10 mouse cellular contexts compared by ENCODE assay signal in the genomic region with DNA sequence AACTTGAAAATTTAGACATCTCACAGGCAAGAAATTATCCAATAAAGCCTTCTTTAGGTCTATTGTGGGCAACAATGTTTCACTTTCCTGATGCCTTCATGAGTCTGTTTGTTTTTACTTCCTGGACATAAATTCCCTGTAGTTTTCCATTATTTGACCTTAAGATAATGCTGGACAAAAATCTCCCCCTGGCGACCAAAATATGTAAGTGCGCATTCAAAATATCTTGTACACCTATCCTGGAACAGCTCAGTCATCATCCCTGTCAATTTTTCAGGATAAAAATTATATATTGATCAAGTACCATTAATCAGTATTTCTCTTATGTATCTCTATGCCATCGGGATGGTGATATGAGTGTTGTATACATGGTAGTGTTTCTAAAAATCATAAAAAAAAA. TPM values are rescaled to one million over a fixed set of nuclear protein-coding genes. Genes with fewer than 3 reads are reported as not detected.
A peak's percentile ranks its signal among the peaks of the same experiment; 100 is the strongest.
DNase-seq lines count a peak whose midpoint lies in the region; ATAC-seq and TF ChIP-seq lines count a peak whose summit lies in the region.
"Had no signal": no experiment of that assay in that cellular context is flagged by ENCODE, and none has a peak within 500 bp of the region (broad histone marks: within the 10 kb centered on the region; RNA-seq: fewer than 3 reads in every experiment).

No protein-coding gene starts in this region.

- in situ Hi-C loops in ES-E14 (cut with MboI; ENCODE audit: low sequenced_read_pairs in 2 of 2, unreplicated experiment in 2 of 2), result loop anchor here in 1 of 2 experiments (10.0 kb wide), 2 partner anchors 56 to 216 kb away; a partner anchor contains a TSS

- H3K27me3 ChIP-seq in embryonic facial prominence, embryonic 11.5 days (ENCODE audit: control insufficient read depth, insufficient read depth, low read length), result no peaks in the 10 kb centered on the region
- no peaks in the 10 kb centered on the region for H3K27me3 ChIP-seq in embryonic facial prominence, embryonic 10.5 days (replicated peaks; ENCODE audit: low read depth, poor library complexity, severe bottlenecking)
- H3K27me3 ChIP-seq: limb, embryonic 12.5 days had no signal

- H3K27ac ChIP-seq in embryonic facial prominence, embryonic 11.5 days (replicated peaks; ENCODE audit: low read depth, low read length), result no peak overlapping the region
- no peak overlapping the region for H3K27ac ChIP-seq in embryonic facial prominence, embryonic 10.5 days (replicated peaks)
- H3K27ac ChIP-seq in ES-E14 (ENCODE audit: insufficient read depth, low read depth, low read length, poor library complexity, severe bottlenecking), result no peak overlapping the region
- H3K27ac ChIP-seq: limb, embryonic 12.5 days had no signal

- H3K9ac ChIP-seq in embryonic facial prominence, embryonic 11.5 days (replicated peaks; ENCODE audit: low read length), result no peak overlapping the region
- no peak overlapping the region for H3K9ac ChIP-seq in ES-E14 (ENCODE audit: insufficient read depth, low read depth, low read length, poor library complexity, severe bottlenecking)
- H3K9ac ChIP-seq: limb, embryonic 12.5 days had no signal

- 24% methylated on average over 3 of the region's 3 CpGs for WGBS in embryonic facial prominence, embryonic 11.5 days
- WGBS in embryonic facial prominence, embryonic 10.5 days, result 27% methylated on average over 3 of the region's 3 CpGs

- no peaks in the 10 kb centered on the region for H3K36me3 ChIP-seq in embryonic facial prominence, embryonic 11.5 days (replicated peaks; ENCODE audit: control insufficient read depth, insufficient read depth, low read depth, low read length)
- H3K36me3 ChIP-seq in embryonic facial prominence, embryonic 10.5 days (replicated peaks), result no peaks in the 10 kb centered on the region
- H3K36me3 ChIP-seq in ES-E14 (ENCODE audit: control insufficient read depth, insufficient read depth, low read length, poor library complexity, severe bottlenecking), result no peaks in the 10 kb centered on the region
- H3K36me3 ChIP-seq: limb, embryonic 12.5 days had no signal

- no peaks in the 10 kb centered on the region for H3K9me3 ChIP-seq in embryonic facial prominence, embryonic 11.5 days (replicated peaks; ENCODE audit: control insufficient read depth, low read length)
- no peaks in the 10 kb centered on the region for H3K9me3 ChIP-seq in embryonic facial prominence, embryonic 10.5 days
- H3K9me3 ChIP-seq in ES-E14 (ENCODE audit: control insufficient read depth, insufficient read depth, low read depth, low read length), result no peaks in the 10 kb centered on the region
- H3K9me3 ChIP-seq: limb, embryonic 12.5 days had no signal

- no peaks in the 10 kb centered on the region for H3K4me1 ChIP-seq in embryonic facial prominence, embryonic 11.5 days (ENCODE audit: control insufficient read depth, insufficient read depth, low read length)
- H3K4me1 ChIP-seq in embryonic facial prominence, embryonic 10.5 days, result no peaks in the 10 kb centered on the region
- H3K4me1 ChIP-seq in ES-E14 (ENCODE audit: control insufficient read depth in 2 of 2, insufficient read depth in 2 of 2, low read length in 2 of 2, poor library complexity in 1 of 2), result peaks cover 7 to 11% of the 10 kb centered on the region in 2 experiments; a peak in 3 of 4 replicates
- H3K4me1 ChIP-seq: limb, embryonic 12.5 days had no signal

- intact Hi-C loops in left cerebral cortex, postnatal 4 days (cut with DNase I), result loop anchor here (10.0 kb wide), 1 partner anchor 216 kb away; a partner anchor contains a TSS

- no peak overlapping the region for H3K4me3 ChIP-seq in embryonic facial prominence, embryonic 11.5 days (ENCODE audit: low read depth, low read length)
- H3K4me3 ChIP-seq in embryonic facial prominence, embryonic 10.5 days, result no peak overlapping the region
- H3K4me3 ChIP-seq in ES-E14 (ENCODE audit: insufficient read depth in 1 of 2, low read depth in 1 of 2, low read length in 2 of 2, poor library complexity in 1 of 2, severe bottlenecking in 1 of 2), result no peak overlapping the region
- H3K4me3 ChIP-seq: limb, embryonic 12.5 days had no signal

- ATAC-seq in embryonic facial prominence, embryonic 11.5 days (replicated peaks; ENCODE audit: insufficient number of reproducible peaks, low FRiP score, low TSS enrichment, low read depth), result no peak
- ATAC-seq in common myeloid progenitor, adult 5-6 weeks (replicated peaks; ENCODE audit: low read depth, poor library complexity, severe bottlenecking), result peak; percentile 78

- DNase-seq in embryonic facial prominence, embryonic 11.5 days (ENCODE audit: low spot score), result peak; percentile 59
- DNase-seq in embryonic facial prominence, embryonic 10.5 days (ENCODE audit: low spot score), result no peak
- DNase-seq in left cerebral cortex, postnatal 4 days, result peak; percentile 5
- no peak for DNase-seq in left cerebral cortex, adult 11 months (ENCODE audit: low spot score)
- peak; percentile 22 for DNase-seq in ES-E14 (ENCODE audit: low read depth, low spot score)
- DNase-seq in thymus, postnatal 25 days, result no peak
- DNase-seq in urinary bladder, postnatal 4 days (ENCODE audit: low spot score in 2 of 2), result no peak

- H3K4me2 ChIP-seq in embryonic facial prominence, embryonic 11.5 days (ENCODE audit: low read depth, low read length), result no peak overlapping the region
- H3K4me2 ChIP-seq: limb, embryonic 12.5 days had no signal

TF ChIP-seq in ES-E14, 5 proteins besides CTCF, POLR2A, EP300 and RAD21:
- TF ChIP-seq MAFK (IDR thresholded peaks at IDR 0.05; ENCODE audit: insufficient read depth, low read depth, low read length) (no peak), ZC3H11A (IDR thresholded peaks at IDR 0.05; ENCODE audit: borderline replicate concordance, low read depth, low read length) (no peak), ZNF384 (IDR thresholded peaks at IDR 0.05; ENCODE audit: low read depth, low read length) (no peak), CHD2 (IDR thresholded peaks at IDR 0.05; ENCODE audit: low read depth, low read length) (no peak), HCFC1 (IDR thresholded peaks at IDR 0.05; ENCODE audit: borderline replicate concordance, insufficient read depth, low read length) (no peak)
TF ChIP-seq in ES-E14: peak in this region for 0.

RNA-seq across cellular contexts. Expression of a gene that starts 37.6 kb away (rescaled TPM):
- polyA plus RNA-seq in embryonic facial prominence, embryonic 11.5 days (2014; fragmentation: Nextera tagmentation; extraction: Ambion mirVana), result 0.13 TPM in 1 of 2 replicates, not detected in the other
- polyA plus RNA-seq in embryonic facial prominence, embryonic 10.5 days (2016; fragmentation: Nextera tagmentation; extraction: Ambion mirVana), result 0.10 and 0.15 TPM in 2 replicates
- total RNA-seq in left cerebral cortex, postnatal 4 days (2021), result not detected
- 2.1 and 2.5 TPM in 2 replicates for total RNA-seq in ES-E14 (2012; rRNA removed)
- total RNA-seq in common myeloid progenitor, adult 5-6 weeks (2017), result not detected in 2 replicates
- polyA plus RNA-seq: limb, embryonic 12.5 days; small intestine, adult 2 months had no signal

RNA-seq across cellular contexts. Expression of a gene that starts 58.0 kb away (rescaled TPM):
- polyA plus RNA-seq in embryonic facial prominence, embryonic 11.5 days (2014; fragmentation: Nextera tagmentation; extraction: Ambion mirVana), result 0.13 TPM in 1 of 2 replicates, not detected in the other
- polyA plus RNA-seq in embryonic facial prominence, embryonic 10.5 days (2016; fragmentation: Nextera tagmentation; extraction: Ambion mirVana), result not detected in 2 replicates
- total RNA-seq in left cerebral cortex, postnatal 4 days (2021), result not detected
- 0.09 TPM in 1 of 2 replicates, not detected in the other for total RNA-seq in ES-E14 (2012; rRNA removed)
- total RNA-seq in common myeloid progenitor, adult 5-6 weeks (2017), result not detected in 2 replicates
- polyA plus RNA-seq: limb, embryonic 12.5 days; small intestine, adult 2 months had no signal

Comparison
In these comparisons a context has a peak if more than half of its experiments do, and no peak if none do; other contexts are left out.
1. DNase-seq: peak in embryonic facial prominence, embryonic 11.5 days (single experiment), left cerebral cortex, postnatal 4 days (single experiment) and ES-E14 (single experiment); none in embryonic facial prominence, embryonic 10.5 days (single experiment), left cerebral cortex, adult 11 months (single experiment), thymus, postnatal 25 days (single experiment) and urinary bladder, postnatal 4 days (0 of 2).